ENCODE assay signal across 11 mouse cellular contexts in genomic region chr3:20127047-20127595, GRCm38 (mm10). TPM values are rescaled to one million over a fixed set of nuclear protein-coding genes. Genes with fewer than 3 reads are reported as not detected.
DNase-seq lines count a peak whose midpoint lies in the region; ATAC-seq and TF ChIP-seq lines count a peak whose summit lies in the region.
"Had no signal": no experiment of that assay in that cellular context is flagged by ENCODE, and none has a peak within 500 bp of the region (broad histone marks: within the 10 kb centered on the region; RNA-seq: fewer than 3 reads in every experiment).

No protein-coding gene starts in this region.

- 0 out of 2 replicates have a peak overlapping the region, but pooled peaks have one; percentile 9 for H3K27ac ChIP-seq in heart, embryonic 15.5 days
- no peak overlapping the region for H3K27ac ChIP-seq in heart, embryonic 11.5 days (ENCODE audit: low read depth, low read length)
- no peak overlapping the region for H3K27ac ChIP-seq in stomach, postnatal 0 days (replicated peaks)
- H3K27ac ChIP-seq: limb, embryonic 15.5 days; macrophage had no signal

- 81% methylated on average over 2 of the region's 2 CpGs for WGBS in heart, embryonic 15.5 days
- 76% methylated on average over 2 of the region's 2 CpGs for WGBS in heart, embryonic 11.5 days (ENCODE audit: insufficient replicate concordance)
- WGBS in stomach, postnatal 0 days, result 78% methylated on average over 2 of the region's 2 CpGs

- no peak for ATAC-seq in heart, embryonic 15.5 days (replicated peaks; ENCODE audit: insufficient number of reproducible peaks, insufficient read depth, low FRiP score, low read depth)
- ATAC-seq in heart, embryonic 11.5 days (replicated peaks; ENCODE audit: insufficient number of reproducible peaks, low FRiP score, low TSS enrichment), result no peak
- no peak for ATAC-seq in stomach, postnatal 0 days (ENCODE audit: low FRiP score, low TSS enrichment)

- no peak overlapping the region for H3K9ac ChIP-seq in heart, embryonic 15.5 days
- no peak overlapping the region for H3K9ac ChIP-seq in heart, embryonic 11.5 days (ENCODE audit: low read depth, low read length)
- no peak overlapping the region for H3K9ac ChIP-seq in stomach, postnatal 0 days (ENCODE audit: low read length)
- H3K9ac ChIP-seq: limb, embryonic 15.5 days had no signal

- TF ChIP-seq EP300 in stomach, postnatal 0 days (optimal IDR thresholded peaks at IDR 0.05), result no peak

- DNase-seq in retina, postnatal 1 day, result peak; percentile 15
- DNase-seq in retina, embryonic 14.5 days (ENCODE audit: low spot score), result no peak
- peak; percentile 77 for DNase-seq in ZHBTc4 (ENCODE audit: low read depth, low spot score)
- DNase-seq in stomach, postnatal 0 days (ENCODE audit: low spot score), result no peak
- no peak for DNase-seq in left cerebral cortex, postnatal 10 days (ENCODE audit: extremely low spot score in 1 of 2, low spot score in 2 of 2)
- no peak for DNase-seq in yolk sac, embryonic 10.5 days (ENCODE audit: low spot score)
- DNase-seq: kidney, adult 9 months had no signal

- peaks cover 72% of the 10 kb centered on the region for H3K36me3 ChIP-seq in heart, embryonic 15.5 days
- H3K36me3 ChIP-seq in heart, embryonic 11.5 days (ENCODE audit: control insufficient read depth, insufficient read depth, low read length), result peaks cover 40% of the 10 kb centered on the region
- no peaks in the 10 kb centered on the region for H3K36me3 ChIP-seq in stomach, postnatal 0 days (ENCODE audit: control insufficient read depth, insufficient read depth, low read length)

- H3K27me3 ChIP-seq in heart, embryonic 15.5 days, result no peaks in the 10 kb centered on the region
- no peaks in the 10 kb centered on the region for H3K27me3 ChIP-seq in heart, embryonic 11.5 days (ENCODE audit: control insufficient read depth, insufficient read depth, low read length)
- no peaks in the 10 kb centered on the region for H3K27me3 ChIP-seq in stomach, postnatal 0 days (ENCODE audit: control insufficient read depth, insufficient read depth, low read length)
- H3K27me3 ChIP-seq: limb, embryonic 15.5 days had no signal

- peak; percentile 47 for TF ChIP-seq CTCF in stomach, postnatal 0 days (IDR thresholded peaks at IDR 0.05; ENCODE audit: low read depth)

- H3K4me2 ChIP-seq in heart, embryonic 15.5 days, result no peak overlapping the region
- H3K4me2 ChIP-seq in heart, embryonic 11.5 days, result no peak overlapping the region
- H3K4me2 ChIP-seq in stomach, postnatal 0 days (replicated peaks; ENCODE audit: low read depth), result no peak overlapping the region
- H3K4me2 ChIP-seq: limb, embryonic 15.5 days had no signal

- intact Hi-C loops in left cerebral cortex, postnatal 10 days (cut with DNase I), result no loop called here

- no peaks in the 10 kb centered on the region for H3K9me3 ChIP-seq in heart, embryonic 15.5 days (replicated peaks)
- no peaks in the 10 kb centered on the region for H3K9me3 ChIP-seq in heart, embryonic 11.5 days (replicated peaks; ENCODE audit: control insufficient read depth, low read length)
- H3K9me3 ChIP-seq in stomach, postnatal 0 days (ENCODE audit: control insufficient read depth, low read length), result no peaks in the 10 kb centered on the region
- H3K9me3 ChIP-seq: limb, embryonic 15.5 days had no signal

- peaks cover 23% of the 10 kb centered on the region for H3K4me1 ChIP-seq in heart, embryonic 15.5 days (replicated peaks)
- H3K4me1 ChIP-seq in heart, embryonic 11.5 days (ENCODE audit: control insufficient read depth, insufficient read depth, low read length), result peaks cover 18% of the 10 kb centered on the region
- no peaks in the 10 kb centered on the region for H3K4me1 ChIP-seq in stomach, postnatal 0 days (replicated peaks; ENCODE audit: control insufficient read depth, insufficient read depth)
- H3K4me1 ChIP-seq: limb, embryonic 15.5 days had no signal

- no peak overlapping the region for H3K4me3 ChIP-seq in heart, embryonic 15.5 days
- H3K4me3 ChIP-seq in heart, embryonic 11.5 days (ENCODE audit: low read depth, low read length), result no peak overlapping the region
- H3K4me3 ChIP-seq in stomach, postnatal 0 days (ENCODE audit: low read depth, low read length), result no peak overlapping the region
- H3K4me3 ChIP-seq: limb, embryonic 15.5 days had no signal

RNA-seq across cellular contexts. Expression of gene Gyg, which starts 28.0 kb away (rescaled TPM):
- 463 and 501 TPM in 2 replicates for polyA plus RNA-seq in heart, embryonic 15.5 days (2015; fragmentation: Nextera tagmentation; extraction: Ambion mirVana)
- 797 and 836 TPM in 2 replicates for polyA plus RNA-seq in heart, embryonic 11.5 days (2014; fragmentation: Nextera tagmentation; extraction: Ambion mirVana)
- 28.5 and 28.9 TPM in 2 replicates for polyA plus RNA-seq in stomach, postnatal 0 days (2015; fragmentation: Nextera tagmentation; extraction: Ambion mirVana)
- 10 to 100 TPM; 49.8 to 49.9 TPM for total RNA-seq in left cerebral cortex, postnatal 10 days (2021)

Comparison
In these comparisons a context has a peak if more than half of its experiments do, and no peak if none do; other contexts are left out.
1. DNase-seq: peak in retina, postnatal 1 day (single experiment) and ZHBTc4 (single experiment); none in retina, embryonic 14.5 days (single experiment), stomach, postnatal 0 days (single experiment), left cerebral cortex, postnatal 10 days (0 of 2) and yolk sac, embryonic 10.5 days (single experiment).
2. RNA of gene Gyg, which starts 28.0 kb away (polyA plus RNA-seq): 797 to 836 TPM in heart, embryonic 11.5 days and 463 to 501 TPM in heart, embryonic 15.5 days; 28.5 to 28.9 TPM in stomach, postnatal 0 days; every median in the first group is over 10 times any median in the second.